Mouse (Mus musculus) midbrain, embryonic 12.5 days (tissue): ENCODE results near the gene Bglap2. TPM values are rescaled to one million over a fixed set of nuclear protein-coding genes. Genes with fewer than 3 reads are reported as not detected.

Experiments
- ATAC-seq: fragments of 200-750 bp; cut with Nextera tagmentation; 2 replicates; pipeline ENCODE4 v1.8.0; 2017; ENCODE audit warnings: low read depth, moderate TSS enrichment, moderate library complexity; ENCODE audit not compliant: low FRiP score
- H3K27ac ChIP-seq: fragments of 300-500 bp; sonication (generic); replicated peaks from 2 replicates; pipeline ENCODE4 v1.5.1; 2016; ENCODE audit warnings: mild to moderate bottlenecking
- H3K27me3 ChIP-seq: fragments of 300-500 bp; sonication (generic); 2 replicates; pipeline ENCODE4 v1.6.1; 2016; ENCODE audit warnings: mild to moderate bottlenecking
- H3K36me3 ChIP-seq: fragments of 300-500 bp; sonication (generic); 2 replicates; pipeline ENCODE4 v1.6.1; 2016
- H3K4me1 ChIP-seq: fragments of 300-500 bp; sonication (generic); 2 replicates; pipeline ENCODE4 v1.6.1; 2016
- H3K4me2 ChIP-seq: fragments of 300-500 bp; sonication (generic); replicated peaks from 2 replicates; pipeline ENCODE4 v1.6.1; 2016; ENCODE audit warnings: mild to moderate bottlenecking, moderate library complexity
- H3K4me3 ChIP-seq: fragments of 300-500 bp; sonication (generic); 2 replicates; pipeline ENCODE4 v1.5.1; 2016; ENCODE audit warnings: mild to moderate bottlenecking
- H3K9ac ChIP-seq: fragments of 300-500 bp; sonication (generic); replicated peaks from 2 replicates; pipeline ENCODE4 v1.6.1; 2016; ENCODE audit warnings: mild to moderate bottlenecking, moderate library complexity
- H3K9me3 ChIP-seq: fragments of 300-500 bp; sonication (generic); 2 replicates; pipeline ENCODE4 v1.6.1; 2016; ENCODE audit warnings: mild to moderate bottlenecking
- WGBS: fragments of 180-500 bp; shearing (Covaris S2); methylation state at CpG from one replicate; pipeline ENCODE4 v1.1.7; 2016; 5-methylcytosine and 5-hydroxymethylcytosine counted together
- polyA plus RNA-seq: library from polyadenylated mRNA; unstranded; fragments of >200 nt; fragmentation: Nextera tagmentation; extraction: Ambion mirVana; gene quantifications from 2 replicates; pipeline ENCODE4 v1.2.1, GENCODE M21; 2016

Gene Bglap2
- polyA plus RNA-seq, 1 experiment from 2014 or later, result not detected

DNA sequence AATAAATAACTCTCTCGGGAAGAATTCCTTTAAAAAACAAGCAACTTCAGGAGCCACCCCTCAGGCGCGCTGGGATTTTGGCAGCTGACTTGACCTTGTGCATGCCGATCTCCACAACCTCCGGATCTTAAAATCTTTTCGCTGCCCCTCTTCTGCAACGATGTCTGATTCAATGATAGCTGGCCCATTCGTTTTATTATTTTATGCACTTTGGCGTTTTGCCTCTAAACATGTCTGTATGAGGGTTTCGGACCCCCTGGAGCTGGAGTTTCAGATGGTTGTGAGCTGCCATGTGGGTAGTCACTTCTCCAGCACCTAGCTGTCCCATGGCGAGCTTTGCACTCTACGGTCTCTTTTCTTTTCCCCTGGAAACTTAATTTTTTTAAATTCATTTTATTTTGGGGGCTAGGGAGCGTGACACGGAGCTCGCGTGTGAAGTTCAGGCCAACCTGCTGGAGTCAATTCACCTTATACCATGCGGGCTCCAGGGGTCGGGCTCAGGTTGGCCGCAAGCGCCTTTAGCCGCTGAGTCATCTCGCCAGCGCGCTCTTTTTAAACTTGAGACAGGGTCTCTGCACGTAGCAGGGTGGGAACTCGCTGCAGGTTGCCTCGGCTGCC, 43.0 kb downstream of the Bglap2 start:
- ATAC-seq, result no peak; the same call in 1 of the 2 replicates
- peaks cover 1% of the 10 kb centered on the region; the same call in 1 of the 2 replicates for H3K36me3 ChIP-seq
- 1% methylated on average over 27 of the region's 27 CpGs for WGBS
- peak overlapping the region; percentile 88 for H3K9ac ChIP-seq
- no peaks in the 10 kb centered on the region for H3K27me3 ChIP-seq
- peak overlapping the region; percentile 69 for H3K4me2 ChIP-seq
- no peaks in the 10 kb centered on the region for H3K9me3 ChIP-seq
- H3K4me3 ChIP-seq, result peak overlapping the region; percentile 90
- peak overlapping the region; percentile 92 for H3K27ac ChIP-seq
- peaks cover 25% of the 10 kb centered on the region for H3K4me1 ChIP-seq

DNA sequence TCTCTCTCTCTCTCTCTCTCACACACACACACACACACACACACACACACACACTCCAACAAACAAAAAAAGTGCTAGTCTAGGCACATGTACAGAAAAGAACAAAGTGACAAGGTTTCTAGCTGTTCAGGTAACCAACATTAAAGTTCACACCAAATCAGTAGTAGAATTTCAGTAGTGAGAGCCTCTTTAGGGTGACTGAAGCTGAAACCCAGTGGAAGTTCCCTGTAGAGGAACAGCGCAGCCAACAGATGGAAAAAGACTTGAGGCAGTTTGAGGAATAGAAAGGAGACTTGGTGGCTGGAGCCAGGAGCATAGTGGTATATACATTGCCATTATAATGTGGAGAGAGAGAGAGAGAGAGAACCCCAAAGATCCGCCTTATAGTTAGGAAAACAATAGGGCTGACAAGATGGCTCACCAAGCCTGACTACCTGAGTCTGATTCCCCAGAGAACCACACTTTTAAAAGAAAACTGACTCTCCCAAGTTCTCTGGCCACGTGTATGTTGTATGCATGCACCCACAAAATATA, 43.5 kb downstream of the Bglap2 start:
- no peaks in the 10 kb centered on the region for H3K27me3 ChIP-seq
- H3K4me3 ChIP-seq, result peak overlapping the region; percentile 90
- H3K4me2 ChIP-seq, result peak overlapping the region; percentile 69
- 0 out of 2 replicates have a peak, but pooled peaks cover 3% of the 10 kb centered on the region for H3K36me3 ChIP-seq
- H3K27ac ChIP-seq, result 0 out of 2 replicates have a peak overlapping the region, but pooled peaks have one; percentile 92
- no peaks in the 10 kb centered on the region for H3K9me3 ChIP-seq
- no peak for ATAC-seq
- peaks cover 25% of the 10 kb centered on the region for H3K4me1 ChIP-seq
- H3K9ac ChIP-seq, result peak overlapping the region; percentile 88
- WGBS, result 40% methylated on average over 3 of the region's 3 CpGs

DNA sequence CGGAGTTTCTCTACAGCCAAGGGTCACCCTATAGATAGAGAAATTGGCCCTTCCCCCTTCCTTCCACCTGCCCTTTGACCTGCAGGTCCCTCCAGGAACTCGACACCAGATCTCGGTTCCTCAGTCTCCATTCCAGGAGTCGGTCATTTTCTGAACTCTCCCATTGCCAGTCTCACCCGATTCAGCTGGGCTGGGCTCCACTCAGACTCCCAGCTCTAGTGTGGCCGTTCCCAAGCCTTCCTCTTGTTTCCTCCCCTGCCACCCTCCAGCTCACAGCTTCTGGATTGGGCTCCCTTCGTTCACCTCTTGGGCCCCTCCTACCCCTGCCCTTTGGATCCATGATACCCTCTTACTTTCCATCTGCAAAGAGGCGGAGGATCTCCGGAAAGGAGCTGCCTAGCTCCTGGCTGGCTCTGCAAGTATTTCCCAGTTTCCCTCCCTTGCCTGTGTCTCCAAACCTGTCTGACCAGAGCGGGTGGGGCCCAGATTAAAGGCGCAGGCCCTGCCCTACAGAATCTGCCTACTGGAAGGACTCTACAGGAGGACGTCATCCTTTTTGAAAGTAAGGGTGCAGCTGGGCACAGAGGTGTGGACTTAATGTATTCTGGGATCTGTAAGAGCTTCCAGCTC, 44.4 kb downstream of the Bglap2 start:
- no peaks in the 10 kb centered on the region for H3K9me3 ChIP-seq
- no peak overlapping the region for H3K9ac ChIP-seq
- H3K36me3 ChIP-seq, result 0 out of 2 replicates have a peak, but pooled peaks cover 10% of the 10 kb centered on the region
- no peak for ATAC-seq
- no peaks in the 10 kb centered on the region for H3K27me3 ChIP-seq
- H3K4me3 ChIP-seq, result no peak overlapping the region
- H3K4me1 ChIP-seq, result peaks cover 25% of the 10 kb centered on the region
- 58% methylated on average over 12 of the region's 12 CpGs for WGBS
- H3K27ac ChIP-seq, result no peak overlapping the region
- H3K4me2 ChIP-seq, result no peak overlapping the region

DNA sequence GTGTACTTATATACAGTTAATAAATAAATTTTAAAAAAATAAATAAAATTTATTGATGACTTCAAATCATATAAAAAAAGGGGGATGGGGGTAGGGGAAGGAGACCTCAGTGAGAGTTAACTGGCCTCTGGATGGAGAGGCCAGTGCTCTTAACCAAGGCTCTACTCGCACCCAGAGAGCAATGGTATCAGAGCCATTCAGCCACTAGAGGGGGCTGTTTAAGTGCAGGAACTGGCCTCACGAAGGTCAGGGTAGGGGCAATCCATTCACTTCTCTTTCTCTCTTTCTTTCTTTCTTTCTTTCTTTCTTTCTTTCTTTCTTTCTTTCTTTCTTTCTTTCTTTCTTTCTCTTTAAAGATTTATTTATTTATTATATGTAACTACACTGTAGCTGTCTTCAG, 47.2 kb downstream of the Bglap2 start:
- Histone ChIP-seq H3K27me3 (no peaks in the 10 kb centered on the region), H3K4me2 (no peak overlapping the region), H3K4me1 (peaks cover 8% of the 10 kb centered on the region), H3K27ac (no peak overlapping the region), H3K9me3 (no peaks in the 10 kb centered on the region), H3K4me3 (no peak overlapping the region), H3K9ac (no peak overlapping the region), H3K36me3 (peaks cover 30% of the 10 kb centered on the region; the same call in 1 of the 2 replicates)
- 31% methylated on average over 2 of the region's 2 CpGs for WGBS
- no peak for ATAC-seq

DNA sequence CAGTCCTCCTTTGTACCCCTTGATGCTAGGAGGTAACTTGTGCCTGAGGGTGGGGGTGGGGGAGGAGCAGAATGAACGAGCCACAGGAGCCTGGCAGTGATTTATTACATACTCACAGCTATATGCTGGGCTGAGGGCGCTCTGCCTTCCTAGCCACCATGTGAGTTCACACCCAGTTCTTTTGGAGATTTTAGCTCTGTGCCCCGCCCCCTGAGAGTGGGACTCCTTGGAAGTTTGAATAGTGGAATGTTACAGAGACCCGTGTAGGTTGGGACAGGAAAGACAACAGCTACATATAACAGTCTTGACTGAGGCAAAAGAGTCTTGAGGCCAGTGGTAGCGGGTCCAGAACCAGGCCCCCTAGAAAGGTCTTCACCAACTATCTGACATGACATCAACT, 49.5 kb downstream of the Bglap2 start:
- no peaks in the 10 kb centered on the region for H3K9me3 ChIP-seq
- H3K4me1 ChIP-seq, result peaks cover 14% of the 10 kb centered on the region
- H3K4me3 ChIP-seq, result no peak overlapping the region
- ATAC-seq, result no peak
- 87% methylated on average over 5 of the region's 5 CpGs for WGBS
- no peak overlapping the region for H3K27ac ChIP-seq
- peaks cover 31% of the 10 kb centered on the region; the same call in 1 of the 2 replicates for H3K36me3 ChIP-seq
- no peaks in the 10 kb centered on the region for H3K27me3 ChIP-seq
- H3K9ac ChIP-seq, result no peak overlapping the region
- H3K4me2 ChIP-seq, result no peak overlapping the region

Other genes with a start within 250 kb of the Bglap2 start
- gene Mef2d, start 236.3 kb downstream of the Bglap2 start, polyA plus RNA-seq, result 15.1 and 17.6 TPM in 2 replicates
- gene Rhbg, start 124.0 kb downstream of the Bglap2 start, polyA plus RNA-seq, result 0.26 TPM in 1 of 2 replicates, not detected in the other
- not detected in 2 replicates for gene Gm38392, start 91.5 kb downstream of the Bglap2 start, polyA plus RNA-seq
- 10.9 and 12.8 TPM in 2 replicates for gene Tsacc, start 81.7 kb downstream of the Bglap2 start, polyA plus RNA-seq
- gene Cct3, start 81.6 kb downstream of the Bglap2 start, polyA plus RNA-seq, result 606 and 646 TPM in 2 replicates
- 104 and 128 TPM in 2 replicates for gene Glmp, start 53.7 kb downstream of the Bglap2 start, polyA plus RNA-seq
- gene Tmem79, start 42.6 kb downstream of the Bglap2 start, polyA plus RNA-seq, result 1.9 and 2.3 TPM in 2 replicates
- 94.1 and 101 TPM in 2 replicates for gene Smg5, start 42.4 kb downstream of the Bglap2 start, polyA plus RNA-seq
- gene Paqr6, start 14.1 kb downstream of the Bglap2 start, polyA plus RNA-seq, result 0.82 and 0.89 TPM in 2 replicates
- 0.10 TPM in 1 of 2 replicates, not detected in the other for gene Bglap3, start 6.0 kb downstream of the Bglap2 start, polyA plus RNA-seq
- not detected in 2 replicates for gene Bglap, start 5.8 kb upstream of the Bglap2 start, polyA plus RNA-seq
- 100.0 and 101 TPM in 2 replicates for gene Pmf1, start 31.6 kb upstream of the Bglap2 start, polyA plus RNA-seq
- gene Slc25a44, start 46.4 kb upstream of the Bglap2 start, polyA plus RNA-seq, result 23.6 and 24.6 TPM in 2 replicates
- 19.3 and 20.3 TPM in 2 replicates for gene Sema4a, start 82.5 kb upstream of the Bglap2 start, polyA plus RNA-seq
- gene Lmna, start 131.3 kb upstream of the Bglap2 start, polyA plus RNA-seq, result 34.3 and 42.8 TPM in 2 replicates
- gene Mex3a, start 153.7 kb upstream of the Bglap2 start, polyA plus RNA-seq, result 47.8 and 49.9 TPM in 2 replicates
- 0.21 and 0.47 TPM in 2 replicates for gene Rab25, start 169.6 kb upstream of the Bglap2 start, polyA plus RNA-seq
- 137 and 152 TPM in 2 replicates for gene Lamtor2, start 174.4 kb upstream of the Bglap2 start, polyA plus RNA-seq
- 64.7 and 71.2 TPM in 2 replicates for gene Ubqln4, start 175.1 kb upstream of the Bglap2 start, polyA plus RNA-seq
- gene Ssr2, start 197.2 kb upstream of the Bglap2 start, polyA plus RNA-seq, result 132 and 137 TPM in 2 replicates
- gene Arhgef2, start 227.3 kb upstream of the Bglap2 start, polyA plus RNA-seq, result 143 and 150 TPM in 2 replicates